Mouse (Mus musculus) gastrocnemius, adult 2 months (tissue): ENCODE data around the gene Gm29609. TPM values are rescaled to one million over a fixed set of nuclear protein-coding genes. Genes with fewer than 3 reads are reported as not detected.

Source experiments
- DNase-seq: peaks from one replicate; pipeline ENCODE4 v3.0.0; 2022
- H3K27ac ChIP-seq: fragments of 200-600 bp; 2 replicates; pipeline ENCODE4 v1.8.1; 2022; ENCODE audit warnings: mild to moderate bottlenecking
- H3K4me3 ChIP-seq: fragments of 200-600 bp; 2 replicates; pipeline ENCODE4 v1.8.1; 2022; ENCODE audit warnings: mild to moderate bottlenecking, moderate library complexity
- CTCF ChIP-seq: fragments of 200-600 bp; IDR thresholded peaks from 2 replicates; pipeline ENCODE4 v1.8.1; 2022; ENCODE audit warnings: antibody characterized with exemption, mild to moderate bottlenecking, moderate library complexity
- intact Hi-C: fragments of 180-260 bp; cut with DNase I; formaldehyde crosslinking; loops from one replicate; pipeline ENCODE4 v1.15.1; 2025
- total RNA-seq, 2 experiments: library from RNA; stranded (reverse); gene quantifications; 2 replicates each; pipeline ENCODE4 v1.2.3; 2021

Gm29609 gene
- total RNA-seq, 2 experiments from 2014 or later: 0.53 to 0.74 TPM

DNA sequence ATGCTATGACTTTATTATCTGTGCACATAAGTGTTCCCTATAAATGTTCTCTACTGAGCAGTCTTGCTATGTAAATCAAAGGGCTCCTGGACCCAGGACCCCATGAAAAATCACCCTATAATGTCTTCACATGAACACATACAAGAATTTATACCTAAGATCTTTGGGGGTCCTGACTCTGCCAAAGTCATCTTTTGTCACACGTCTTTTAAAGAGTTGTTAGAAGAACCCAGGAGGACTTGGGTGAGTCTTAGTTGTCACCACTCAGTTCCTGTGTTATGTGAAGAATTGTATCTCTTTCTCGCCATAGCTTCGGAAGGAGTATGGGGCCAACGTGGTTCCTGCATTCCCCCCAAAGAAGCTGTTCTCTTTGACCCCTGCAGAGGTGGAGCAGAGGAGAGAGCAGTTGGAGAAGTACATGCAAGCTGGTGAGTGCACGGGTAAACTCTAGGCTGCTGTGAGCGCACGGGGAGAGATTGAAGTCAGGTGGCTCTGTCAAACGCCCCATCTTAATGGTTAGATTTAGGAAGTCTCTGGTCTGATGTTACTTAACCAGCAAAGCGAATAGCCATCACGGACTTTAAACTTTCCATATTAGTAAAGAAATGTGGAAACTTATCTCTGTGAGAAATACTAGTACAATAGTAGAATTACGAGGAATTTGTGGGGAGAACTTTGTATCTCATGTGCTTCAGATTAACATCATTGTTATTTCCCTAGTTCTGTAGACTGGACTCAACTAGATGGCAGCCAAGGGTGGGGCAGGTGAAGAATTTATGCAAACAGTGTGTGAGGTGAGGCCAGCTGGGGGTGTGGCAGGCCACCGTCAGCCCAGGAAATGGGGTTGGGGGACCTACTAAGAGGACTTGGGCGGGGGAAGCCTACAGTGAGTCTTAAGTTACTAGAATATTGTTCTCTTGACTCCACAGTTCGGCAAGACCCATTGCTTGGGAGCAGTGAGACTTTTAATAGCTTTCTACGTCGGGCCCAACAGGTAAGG lies 15.1 kb upstream of the Gm29609 start:
- intact Hi-C loops: no loop called here
- Histone ChIP-seq H3K27ac (no peak overlapping the region), H3K4me3 (peak overlapping the region; percentile 81)
- no peak for DNase-seq
- no peak for TF ChIP-seq CTCF

DNA sequence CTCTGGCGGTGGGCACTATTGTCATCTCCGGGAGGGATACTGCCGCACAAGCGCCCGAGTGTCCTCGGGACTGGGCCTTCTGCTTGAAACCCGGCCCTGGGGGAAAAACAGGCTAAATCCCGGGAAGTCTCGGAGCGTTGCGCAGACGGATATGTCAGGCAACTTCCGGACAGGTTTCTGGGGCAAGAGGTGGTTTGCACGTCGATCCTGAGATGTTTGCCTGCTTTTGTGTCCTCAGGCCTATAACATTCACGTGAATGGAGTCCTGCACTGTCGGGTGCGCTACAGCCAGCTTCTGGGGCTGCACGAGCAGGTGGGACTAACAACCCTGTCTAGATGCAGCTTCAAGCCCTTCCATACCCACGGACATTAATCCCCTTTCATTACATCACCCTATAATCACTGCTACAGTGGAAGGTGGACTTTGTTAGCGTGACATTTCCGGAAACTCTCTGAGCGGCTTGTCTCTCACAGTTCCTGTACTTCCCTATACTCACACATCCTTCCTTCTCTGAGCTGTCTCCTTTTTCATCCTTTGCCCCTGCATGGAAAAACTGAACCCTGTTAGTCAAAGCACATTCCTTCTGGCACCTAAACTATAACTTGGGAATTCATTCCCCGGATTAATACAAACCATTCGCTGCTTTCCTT lies 14.0 kb upstream of the Gm29609 start:
- intact Hi-C loops: no loop called here
- Histone ChIP-seq H3K27ac (peak overlapping the region; percentile 93), H3K4me3 (peak overlapping the region; percentile 81)
- DNase-seq: no peak
- no peak for TF ChIP-seq CTCF

GRCm38 (mm10) chr5:31192939-31193630 lies 13.4 kb upstream of the Gm29609 start, which contains the start of the genes Snx17 and Eif2b4:
Gene Snx17, plus strand, starts transcription at chr5:31193227.
Gene Eif2b4, minus strand, starts transcription at chr5:31193430.
- intact Hi-C loops: no loop called here
- peak within 1 kb of the TSS; percentile 81 for H3K4me3 ChIP-seq
- H3K27ac ChIP-seq: peak within 1 kb of the TSS; percentile 93
- peak; percentile 66 for TF ChIP-seq CTCF
- peak; percentile 99 for DNase-seq

DNA sequence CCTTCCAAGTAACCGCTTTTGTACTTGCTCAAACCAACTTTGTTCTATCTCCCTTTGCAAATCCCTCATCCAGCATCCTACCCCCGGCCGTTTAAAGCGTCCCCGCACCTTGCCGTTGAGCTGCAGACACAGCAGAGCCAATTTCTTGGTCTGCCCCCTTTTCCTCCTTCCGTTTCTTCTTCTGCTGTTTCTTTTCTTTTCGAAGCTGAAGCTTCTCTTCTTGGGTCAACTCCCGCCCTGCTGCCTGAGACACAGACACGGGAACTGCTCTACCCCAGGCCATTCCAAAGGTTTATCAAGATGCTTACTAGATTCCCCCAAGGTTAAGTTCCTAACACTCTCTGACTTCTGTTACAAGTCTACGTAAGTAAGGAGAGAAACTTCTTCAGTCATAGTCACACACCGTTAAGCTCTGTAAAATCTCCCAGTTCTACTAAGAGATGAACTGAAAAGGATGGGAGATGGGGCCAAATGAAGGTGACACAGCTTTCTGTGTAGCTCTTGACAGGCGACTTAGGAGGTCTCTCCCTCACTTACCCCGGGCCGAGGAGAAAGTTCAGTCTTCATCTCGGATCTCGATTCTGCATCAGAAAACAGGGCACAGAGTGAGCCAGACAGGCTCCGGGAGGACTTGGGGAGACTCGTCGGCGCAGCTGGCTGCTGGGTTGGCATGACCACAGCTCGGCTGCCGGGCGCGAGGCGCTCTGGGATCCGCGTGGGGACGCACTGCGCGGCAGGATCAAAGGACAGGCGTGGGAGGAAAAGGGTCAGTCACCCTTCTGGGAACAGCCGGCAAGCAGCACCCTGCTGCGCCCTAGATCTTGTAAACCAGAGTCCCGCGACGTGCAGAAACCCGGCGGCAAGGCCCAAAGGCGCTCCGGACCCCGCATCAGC lies 12.6 kb upstream of the Gm29609 start:
- intact Hi-C loops: no loop called here
- TF ChIP-seq CTCF: no peak
- H3K27ac ChIP-seq: peak overlapping the region; percentile 93
- H3K4me3 ChIP-seq: peak overlapping the region; percentile 81
- peak; percentile 88 for DNase-seq

DNA sequence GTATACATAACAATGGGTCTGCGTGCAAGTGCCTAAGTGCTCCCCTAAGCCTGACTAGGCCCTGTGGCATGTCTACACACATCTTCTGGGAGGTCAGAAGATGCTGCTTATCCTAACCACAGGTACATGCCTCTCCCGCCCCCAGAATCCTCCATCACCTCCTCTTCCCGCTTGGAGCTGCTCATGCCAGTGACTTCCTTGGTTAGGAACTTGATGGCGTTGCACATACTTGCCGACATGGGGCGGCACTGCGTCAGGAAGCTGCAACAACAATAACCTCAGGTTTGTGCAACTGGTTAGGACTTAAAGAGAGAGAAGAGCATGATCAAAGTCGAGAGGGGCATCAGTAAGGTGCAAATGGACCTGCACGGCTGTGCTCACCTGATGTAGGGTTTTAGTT lies 10.5 kb upstream of the Gm29609 start:
- no peak for DNase-seq
- no peak for TF ChIP-seq CTCF
- intact Hi-C loops: no loop called here
- H3K4me3 ChIP-seq: no peak overlapping the region
- H3K27ac ChIP-seq: no peak overlapping the region

DNA sequence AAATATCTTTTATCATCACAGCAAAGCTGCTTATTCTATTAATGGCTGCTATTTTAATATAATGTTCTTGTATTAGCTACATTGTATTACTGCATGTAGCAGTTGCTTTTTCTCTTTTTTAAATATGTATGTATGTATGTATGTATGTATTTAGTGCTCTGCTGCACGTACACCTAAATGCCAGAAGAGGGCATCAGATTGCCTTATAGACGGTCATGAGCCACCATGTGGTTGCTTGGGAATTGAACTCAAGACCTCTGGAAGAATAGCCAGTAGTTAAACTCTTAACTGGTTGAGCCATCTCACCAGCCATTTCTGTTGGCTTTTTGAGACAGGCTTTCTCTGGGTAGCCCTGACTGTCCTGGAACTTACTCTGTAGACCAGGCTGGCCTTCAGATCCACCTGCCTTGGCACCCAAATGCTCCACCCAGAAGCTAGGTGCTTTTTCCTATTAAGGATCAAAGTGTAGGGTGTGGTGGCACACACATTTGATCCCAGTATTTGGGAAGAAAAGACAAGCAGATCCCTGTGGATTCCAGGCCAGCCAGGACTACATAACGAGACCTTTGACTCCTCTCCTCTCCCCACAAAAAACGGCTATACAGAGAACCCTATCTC lies 8.6 kb upstream of the Gm29609 start:
- TF ChIP-seq CTCF: peak; percentile 42; the same call in 1 of the 2 replicates
- DNase-seq: no peak
- Histone ChIP-seq H3K4me3 (no peak overlapping the region), H3K27ac (no peak overlapping the region)
- intact Hi-C loops: no loop called here

DNA sequence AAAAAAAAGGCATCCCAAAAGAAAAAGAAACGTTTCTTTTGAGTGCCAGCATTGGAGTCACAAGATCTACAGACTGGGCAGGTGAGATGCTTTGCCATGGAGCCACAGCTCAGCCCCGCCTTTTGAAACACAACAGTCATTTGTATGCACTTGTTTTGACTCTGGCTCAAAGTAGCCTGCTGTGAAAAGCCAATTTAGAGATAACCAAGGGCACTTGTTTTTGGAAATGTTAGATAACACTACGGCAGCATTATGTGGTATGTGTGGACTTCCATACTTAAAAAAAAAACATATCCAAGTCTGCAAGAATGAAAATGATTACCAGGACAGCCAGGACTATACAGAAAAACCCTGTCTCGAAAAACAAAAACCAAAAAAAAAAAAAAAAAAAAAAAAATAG lies 4.0 kb upstream of the Gm29609 start:
- no peak for DNase-seq
- no peak for TF ChIP-seq CTCF
- intact Hi-C loops: loop anchor here (5.0 kb wide), 1 partner anchor 39 kb away; the partner anchor contains the start of gene Ppm1g

DNA sequence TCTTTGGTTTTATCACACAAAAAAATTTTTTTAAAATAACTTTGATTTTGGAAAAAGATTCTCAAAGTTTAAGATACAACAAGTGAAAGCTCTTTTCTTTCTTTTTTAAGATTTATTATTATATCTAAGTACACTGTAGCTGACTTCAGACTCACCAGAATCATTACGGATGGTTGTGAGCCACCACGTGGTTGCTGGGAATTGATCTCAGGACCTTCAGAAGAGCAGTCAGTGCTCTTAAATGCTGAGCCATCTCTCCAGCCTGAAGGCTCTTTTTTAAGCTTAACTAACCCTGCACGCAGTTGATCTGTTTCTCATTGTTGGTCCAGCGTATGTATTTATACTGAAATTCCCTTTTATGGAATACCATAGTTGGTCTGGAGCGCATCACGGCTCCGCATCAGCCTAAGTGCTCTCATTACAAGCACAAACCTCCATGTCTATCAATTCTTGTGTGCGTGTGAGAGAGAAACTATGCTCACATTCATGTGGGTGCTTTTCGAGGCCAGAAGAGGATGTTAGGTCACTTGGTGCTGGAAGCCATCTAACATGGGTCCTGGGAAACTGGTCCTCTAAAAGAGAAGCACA lies 1.6 kb upstream of the Gm29609 start:
- H3K4me3 ChIP-seq: no peak overlapping the region
- intact Hi-C loops: loop anchor here (5.0 kb wide), 1 partner anchor 41 kb away; the partner anchor contains the start of gene Ppm1g
- no peak for DNase-seq

More for the DNA sequence above, 4.0 kb upstream of the Gm29609 start:
- no peak overlapping the region for H3K4me3 ChIP-seq
- no peak overlapping the region for H3K27ac ChIP-seq

GRCm38 (mm10) chr5:31179301-31179765 lies 378 bp downstream of the Gm29609 start:
- DNase-seq: no peak
- peak overlapping the region; percentile 91 for H3K4me3 ChIP-seq
- intact Hi-C loops: loop anchor here (2.0 kb wide), 1 partner anchor 25 kb away; the partner anchor contains the start of gene Mpv17
- H3K27ac ChIP-seq: peak overlapping the region; percentile 97
- no peak for TF ChIP-seq CTCF

More for the DNA sequence above, 1.6 kb upstream of the Gm29609 start:
- TF ChIP-seq CTCF: no peak
- H3K27ac ChIP-seq: peak overlapping the region; percentile 97; the same call in 1 of the 2 replicates

GRCm38 (mm10) chr5:31168630-31169029 lies 11.1 kb downstream of the Gm29609 start:
- intact Hi-C loops: no loop called here
- H3K4me3 ChIP-seq: no peak overlapping the region
- DNase-seq: no peak
- no peak for TF ChIP-seq CTCF
- no peak overlapping the region for H3K27ac ChIP-seq
